Mouse (Mus musculus) Patski (cell line): Measurements from ENCODE around the gene Pcmt1. TPM values are rescaled to one million over a fixed set of nuclear protein-coding genes. Genes with fewer than 3 reads are reported as not detected.

Source experiments
- ATAC-seq: fragments of 100-300 bp; one replicate; pipeline ENCODE4 v1.8.0; 2021
- CTCF ChIA-PET: fragments of 350-600 bp; sonication (Branson Sonifier 250); formaldehyde crosslinking; loops from one replicate; lab custom pipeline; 2022; ENCODE audit warnings: inconsistent platforms; lab: Charles Lee
- POLR2A ChIA-PET: fragments of 350-600 bp; sonication (Branson Sonifier 250); formaldehyde crosslinking; loops from one replicate; lab custom pipeline; 2022; ENCODE audit warnings: antibody characterized with exemption, inconsistent platforms; lab: Charles Lee
- DNase-seq: peaks from one replicate; pipeline ENCODE4 v3.0.0-alpha.2; 2011; ENCODE audit warnings: low read depth, low spot score
- H3K27me3 ChIP-seq: fragments of 371-371 bp; one replicate; pipeline ENCODE4 v1.5.1; 2021
- CTCF ChIP-seq: fragments of 100-300 bp; IDR thresholded peaks from one replicate; pipeline ENCODE4 v1.5.1; 2021
- in situ Hi-C: fragments of 300-500 bp; cut with MboI; formaldehyde crosslinking; loops from 3 replicates; pipeline ENCODE4 v1.11.1; 2018; ENCODE audit warnings: low pct_unique_long_range_greater_than_20kb, mixed read lengths
- polyA plus RNA-seq: library from polyadenylated mRNA; unstranded; gene quantifications from one replicate; pipeline ENCODE4 v1.2.3, GENCODE M21; 2021

Gene Pcmt1
- 66.8 TPM for polyA plus RNA-seq

- no peaks in the 10 kb centered on the region for H3K27me3 ChIP-seq
- ChIA-PET CTCF (interaction anchor here (1.9 kb wide), 1 partner anchor 9 kb away, joined by 5 read pairs; no protein-coding TSS in a partner anchor), POLR2A (interaction anchor here (0.7 to 1.6 kb wide), 2 partner anchors 11 to 45 kb away, joined by 3 to 4 read pairs; partner anchors contain the start of gene Katna1)
- peak; percentile 84 for ATAC-seq
- in situ Hi-C loops: no loop called here
- no peak for TF ChIP-seq CTCF
- DNase-seq: no peak
These were observed at the start of gene Pcmt1, which contains the start of gene Lats1 for GRCm38 (mm10) chr10:7680731-7681301. TSS of gene Pcmt1 (minus strand) at chr10:7681136. TSS of gene Lats1 (plus strand) at chr10:7681214.

- ATAC-seq (no peak), DNase-seq (no peak)
- no peak for TF ChIP-seq CTCF
- ChIA-PET CTCF (no interaction called here), POLR2A (no interaction called here)
- no peaks in the 10 kb centered on the region for H3K27me3 ChIP-seq
- in situ Hi-C loops: no loop called here
These were observed 46.1 kb upstream of the Pcmt1 start for GRCm38 (mm10) chr10:7727011-7727410.

- POLR2A ChIA-PET: interaction anchor here (0.7 to 1.3 kb wide), 2 partner anchors 10 to 64 kb away, joined by 3 to 6 read pairs; no protein-coding TSS in a partner anchor
- CTCF ChIA-PET: interaction anchor here (1.2 to 1.4 kb wide), 2 partner anchors 15 to 40 kb away, joined by 3 to 4 read pairs; no protein-coding TSS in a partner anchor
- ATAC-seq: peak; percentile 20
- no peaks in the 10 kb centered on the region for H3K27me3 ChIP-seq
- no peak for DNase-seq
- TF ChIP-seq CTCF: no peak
- in situ Hi-C loops: no loop called here
These were observed 45.5 kb upstream of the Pcmt1 start for GRCm38 (mm10) chr10:7726501-7726812.

- POLR2A ChIA-PET: interaction anchor here (0.7 to 1.3 kb wide), 3 partner anchors 11 to 63 kb away, joined by 3 to 6 read pairs (median 3); partner anchors contain the start of genes Lats1 and Pcmt1
- in situ Hi-C loops: no loop called here
- TF ChIP-seq CTCF: no peak
- no peaks in the 10 kb centered on the region for H3K27me3 ChIP-seq
- peak; percentile 86 for ATAC-seq
- peak; percentile 65 for DNase-seq
- CTCF ChIA-PET: interaction anchor here (0.8 to 1.4 kb wide), 4 partner anchors 15 to 39 kb away, joined by 3 to 4 read pairs (median 3); no protein-coding TSS in a partner anchor
These were observed 45.0 kb upstream of the Pcmt1 start, which contains the start of gene Katna1 for GRCm38 (mm10) chr10:7725751-7726500. TSS of gene Katna1 (plus strand) at chr10:7726000.

- ChIA-PET CTCF (no interaction called here), POLR2A (interaction anchor here (1.1 kb wide), 1 partner anchor 28 kb away, joined by 3 read pairs; no protein-coding TSS in a partner anchor)
- ATAC-seq (no peak), DNase-seq (no peak)
- no peaks in the 10 kb centered on the region for H3K27me3 ChIP-seq
- no peak for TF ChIP-seq CTCF
- in situ Hi-C loops: no loop called here
These were observed 34.1 kb upstream of the Pcmt1 start for GRCm38 (mm10) chr10:7715056-7715455.

GRCm38 (mm10) chr10:7712506-7712905 is 31.6 kb upstream of the Pcmt1 start:
- CTCF ChIA-PET: interaction anchor here (0.7 kb wide), 1 partner anchor 24 kb away, joined by 3 read pairs; no protein-coding TSS in a partner anchor
- TF ChIP-seq CTCF: no peak
- no peak for ATAC-seq
- no peaks in the 10 kb centered on the region for H3K27me3 ChIP-seq
- no peak for DNase-seq
- in situ Hi-C loops: no loop called here
- POLR2A ChIA-PET: no interaction called here

GRCm38 (mm10) chr10:7710121-7710520 is 29.2 kb upstream of the Pcmt1 start:
- DNase-seq (no peak), ATAC-seq (no peak)
- POLR2A ChIA-PET: interaction anchor here (0.6 kb wide), 1 partner anchor 315 kb away, joined by 3 read pairs; no protein-coding TSS in a partner anchor
- TF ChIP-seq CTCF: no peak
- CTCF ChIA-PET: no interaction called here
- in situ Hi-C loops: no loop called here
- no peaks in the 10 kb centered on the region for H3K27me3 ChIP-seq

- POLR2A ChIA-PET: no interaction called here
- ATAC-seq (no peak), DNase-seq (no peak)
- TF ChIP-seq CTCF: no peak
- CTCF ChIA-PET: interaction anchor here (4.8 kb wide), 1 partner anchor 10 kb away, joined by 20 read pairs; no protein-coding TSS in a partner anchor
- in situ Hi-C loops: no loop called here
- no peaks in the 10 kb centered on the region for H3K27me3 ChIP-seq
These were observed 21.6 kb upstream of the Pcmt1 start for GRCm38 (mm10) chr10:7702586-7702985.

GRCm38 (mm10) chr10:7700120-7700519 is 19.2 kb upstream of the Pcmt1 start:
- in situ Hi-C loops: no loop called here
- no peak for TF ChIP-seq CTCF
- POLR2A ChIA-PET: no interaction called here
- CTCF ChIA-PET: no interaction called here
- DNase-seq: no peak
- ATAC-seq: no peak
- no peaks in the 10 kb centered on the region for H3K27me3 ChIP-seq

GRCm38 (mm10) chr10:7695286-7695685 is 14.3 kb upstream of the Pcmt1 start:
- no peak for DNase-seq
- TF ChIP-seq CTCF: peak; percentile 34
- in situ Hi-C loops: no loop called here
- CTCF ChIA-PET: no interaction called here
- ATAC-seq: no peak
- POLR2A ChIA-PET: interaction anchor here (0.9 kb wide), 1 partner anchor 27 kb away, joined by 4 read pairs; no protein-coding TSS in a partner anchor
- no peaks in the 10 kb centered on the region for H3K27me3 ChIP-seq
